Mouse (Mus musculus): ENCODE results near the gene Cox17. TPM values are rescaled to one million over a fixed set of nuclear protein-coding genes. Genes with fewer than 3 reads are reported as not detected.

Gene Cox17
- polyA plus RNA-seq, 1 experiment from 2014 or later, result 140 TPM

- Histone ChIP-seq H3K4me3 (no peak overlapping the region), H3K27ac (replicated peaks) (no peak overlapping the region), H3K4me1 (0 out of 2 replicates have a peak, but pooled peaks cover 3% of the 10 kb centered on the region), H3K27me3 (ENCODE audit: low read depth, poor library complexity, severe bottlenecking) (no peaks in the 10 kb centered on the region), H3K9me3 (replicated peaks) (no peaks in the 10 kb centered on the region), H3K36me3 (no peaks in the 10 kb centered on the region)
- 83% methylated on average over 10 of the region's 10 CpGs for WGBS
- DNase-seq (ENCODE audit: low spot score), result no peak
These were observed 21.5 kb downstream of the Cox17 start for GRCm38 (mm10) chr16:38368336-38368735.

GRCm38 (mm10) chr16:38369000-38369399 lies 22.2 kb downstream of the Cox17 start:
- Histone ChIP-seq H3K4me3 (no peak overlapping the region), H3K27me3 (ENCODE audit: low read depth, poor library complexity, severe bottlenecking) (no peaks in the 10 kb centered on the region), H3K4me1 (0 out of 2 replicates have a peak, but pooled peaks cover 3% of the 10 kb centered on the region), H3K27ac (replicated peaks) (no peak overlapping the region), H3K9me3 (replicated peaks) (no peaks in the 10 kb centered on the region), H3K36me3 (no peaks in the 10 kb centered on the region)
- no peak for DNase-seq (ENCODE audit: low spot score)
- 87% methylated on average over 7 of the region's 7 CpGs for WGBS

- H3K27ac ChIP-seq (replicated peaks), result no peak overlapping the region
- no peaks in the 10 kb centered on the region for H3K27me3 ChIP-seq (ENCODE audit: low read depth, poor library complexity, severe bottlenecking)
- no peaks in the 10 kb centered on the region for H3K9me3 ChIP-seq (replicated peaks)
- DNase-seq (ENCODE audit: low spot score), result no peak
- H3K4me1 ChIP-seq, result 0 out of 2 replicates have a peak, but pooled peaks cover 3% of the 10 kb centered on the region
- WGBS, result 89% methylated on average over 8 of the region's 8 CpGs
- H3K36me3 ChIP-seq, result no peaks in the 10 kb centered on the region
- H3K4me3 ChIP-seq, result no peak overlapping the region
These were observed 22.6 kb downstream of the Cox17 start for GRCm38 (mm10) chr16:38369431-38369830.

DNA sequence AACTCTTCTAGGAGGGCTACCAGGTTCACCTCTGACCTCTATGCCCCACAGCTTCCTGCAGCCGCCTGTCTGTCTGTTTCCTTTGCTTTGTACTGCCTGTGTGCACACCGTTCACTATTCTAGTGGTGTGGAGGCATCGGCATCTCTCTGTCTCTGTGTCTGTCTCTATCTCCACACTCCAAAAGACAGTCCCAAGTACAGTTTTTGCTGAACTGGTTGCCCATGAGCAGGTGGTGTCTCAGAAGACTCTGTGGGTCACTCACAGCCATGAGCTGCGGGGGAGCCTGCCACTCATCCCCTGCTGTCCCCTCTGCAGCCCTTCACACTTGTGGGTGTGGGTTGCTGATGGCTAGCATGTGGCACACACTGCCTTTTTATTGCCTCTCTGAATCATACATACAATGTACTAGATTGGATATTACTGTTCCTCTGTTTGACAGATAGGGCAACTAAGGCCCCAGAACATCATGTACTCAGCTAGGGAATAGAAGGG lies 23.2 kb downstream of the Cox17 start:
- H3K9me3 ChIP-seq (replicated peaks), result no peaks in the 10 kb centered on the region
- H3K4me1 ChIP-seq, result 0 out of 2 replicates have a peak, but pooled peaks cover 3% of the 10 kb centered on the region
- no peak for DNase-seq (ENCODE audit: low spot score)
- H3K36me3 ChIP-seq, result no peaks in the 10 kb centered on the region
- 76% methylated on average over 4 of the region's 4 CpGs for WGBS
- 0 out of 2 replicates have a peak overlapping the region, but pooled peaks have one; percentile 9 for H3K27ac ChIP-seq (replicated peaks)
- no peaks in the 10 kb centered on the region for H3K27me3 ChIP-seq (ENCODE audit: low read depth, poor library complexity, severe bottlenecking)
- H3K4me3 ChIP-seq, result no peak overlapping the region

DNA sequence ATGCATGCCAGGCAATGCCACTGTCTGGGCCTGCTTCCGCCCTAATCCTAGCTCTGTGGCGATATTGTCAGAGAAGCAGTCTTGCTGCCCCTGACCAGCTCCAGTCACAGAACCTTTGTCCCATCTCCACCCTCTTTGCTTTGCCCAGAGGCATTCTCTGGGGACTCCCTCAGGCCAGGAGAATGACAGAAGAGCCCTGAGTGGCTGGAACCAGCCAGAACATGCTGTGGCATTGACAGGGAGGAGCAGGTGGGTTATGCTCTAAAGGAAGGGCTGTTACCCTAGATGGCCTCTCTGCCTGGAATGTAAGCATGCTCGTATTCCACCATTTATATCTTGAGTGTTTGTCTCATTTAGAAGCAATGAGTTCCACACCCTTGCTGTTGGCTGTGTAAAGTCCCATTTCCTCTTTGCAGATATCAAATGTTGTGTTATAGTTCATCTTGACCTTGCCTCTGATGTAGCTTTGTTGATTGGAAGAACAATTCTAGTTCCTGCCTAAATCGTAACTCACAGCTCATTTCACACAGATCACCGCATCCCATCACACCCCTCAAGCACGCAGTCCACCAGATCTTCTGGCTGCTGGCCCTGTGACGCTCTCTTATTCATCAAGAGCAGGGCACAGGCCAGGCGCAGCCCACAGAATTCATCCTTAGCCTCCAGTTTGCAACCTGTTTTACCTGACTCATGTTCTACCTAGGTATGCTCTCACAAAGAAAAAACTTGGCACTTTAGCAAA lies 24.0 kb downstream of the Cox17 start:
- no peak for DNase-seq (ENCODE audit: low spot score)
- Histone ChIP-seq H3K4me3 (no peak overlapping the region), H3K9me3 (replicated peaks) (no peaks in the 10 kb centered on the region), H3K27me3 (ENCODE audit: low read depth, poor library complexity, severe bottlenecking) (no peaks in the 10 kb centered on the region), H3K36me3 (no peaks in the 10 kb centered on the region), H3K4me1 (0 out of 2 replicates have a peak, but pooled peaks cover 5% of the 10 kb centered on the region), H3K27ac (replicated peaks) (peak overlapping the region; percentile 46; the same call in 1 of the 2 replicates)
- 91% methylated on average over 8 of the region's 8 CpGs for WGBS

- Histone ChIP-seq H3K36me3 (no peaks in the 10 kb centered on the region), H3K27ac (replicated peaks) (no peak overlapping the region), H3K4me1 (peaks cover 14% of the 10 kb centered on the region), H3K4me3 (no peak overlapping the region), H3K9me3 (replicated peaks) (no peaks in the 10 kb centered on the region), H3K27me3 (ENCODE audit: low read depth, poor library complexity, severe bottlenecking) (no peaks in the 10 kb centered on the region)
- WGBS, result 90% methylated on average over 15 of the region's 15 CpGs
- no peak for DNase-seq (ENCODE audit: low spot score)
These were observed 25.0 kb downstream of the Cox17 start for GRCm38 (mm10) chr16:38371705-38372296.

GRCm38 (mm10) chr16:38372876-38373275 lies 26.1 kb downstream of the Cox17 start:
- Histone ChIP-seq H3K27ac (replicated peaks) (no peak overlapping the region), H3K4me1 (peaks cover 18% of the 10 kb centered on the region), H3K9me3 (replicated peaks) (no peaks in the 10 kb centered on the region), H3K27me3 (ENCODE audit: low read depth, poor library complexity, severe bottlenecking) (no peaks in the 10 kb centered on the region), H3K36me3 (no peaks in the 10 kb centered on the region), H3K4me3 (no peak overlapping the region)
- 88% methylated on average over 4 of the region's 4 CpGs for WGBS
- no peak for DNase-seq (ENCODE audit: low spot score)

DNA sequence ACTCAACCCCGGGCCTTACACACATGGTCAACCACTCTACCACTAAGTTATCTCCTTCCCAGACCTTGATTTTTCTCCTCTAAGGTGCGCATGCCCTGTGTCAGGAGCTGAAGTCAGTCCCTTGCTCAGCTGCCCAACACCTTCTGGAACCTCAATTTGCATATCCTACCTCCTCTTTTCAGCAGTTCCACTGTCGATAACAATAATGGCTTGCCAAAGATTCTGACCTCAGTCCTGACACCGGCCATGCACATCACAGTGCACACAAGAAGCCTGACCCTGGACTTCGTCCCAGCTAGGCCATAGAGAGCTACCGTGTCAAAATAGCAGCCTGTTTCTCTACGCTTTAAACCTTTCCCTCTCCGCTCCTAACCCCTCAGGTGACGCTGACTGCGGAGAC lies 26.6 kb downstream of the Cox17 start:
- WGBS, result 86% methylated on average over 10 of the region's 10 CpGs

GRCm38 (mm10) chr16:38373941-38374340 lies 27.1 kb downstream of the Cox17 start:
- Histone ChIP-seq H3K27me3 (ENCODE audit: low read depth, poor library complexity, severe bottlenecking) (no peaks in the 10 kb centered on the region), H3K4me3 (no peak overlapping the region), H3K9me3 (replicated peaks) (no peaks in the 10 kb centered on the region), H3K27ac (replicated peaks) (no peak overlapping the region), H3K4me1 (peaks cover 15% of the 10 kb centered on the region), H3K36me3 (no peaks in the 10 kb centered on the region)
- WGBS, result 85% methylated on average over 16 of the region's 16 CpGs
- no peak for DNase-seq (ENCODE audit: low spot score)

More for the DNA sequence above, 26.6 kb downstream of the Cox17 start:
- no peak for DNase-seq (ENCODE audit: low spot score)
- no peak overlapping the region for H3K4me3 ChIP-seq
- no peak overlapping the region for H3K27ac ChIP-seq (replicated peaks)
- H3K27me3 ChIP-seq (ENCODE audit: low read depth, poor library complexity, severe bottlenecking), result no peaks in the 10 kb centered on the region
- peaks cover 16% of the 10 kb centered on the region for H3K4me1 ChIP-seq
- H3K9me3 ChIP-seq (replicated peaks), result no peaks in the 10 kb centered on the region
- no peaks in the 10 kb centered on the region for H3K36me3 ChIP-seq

DNA sequence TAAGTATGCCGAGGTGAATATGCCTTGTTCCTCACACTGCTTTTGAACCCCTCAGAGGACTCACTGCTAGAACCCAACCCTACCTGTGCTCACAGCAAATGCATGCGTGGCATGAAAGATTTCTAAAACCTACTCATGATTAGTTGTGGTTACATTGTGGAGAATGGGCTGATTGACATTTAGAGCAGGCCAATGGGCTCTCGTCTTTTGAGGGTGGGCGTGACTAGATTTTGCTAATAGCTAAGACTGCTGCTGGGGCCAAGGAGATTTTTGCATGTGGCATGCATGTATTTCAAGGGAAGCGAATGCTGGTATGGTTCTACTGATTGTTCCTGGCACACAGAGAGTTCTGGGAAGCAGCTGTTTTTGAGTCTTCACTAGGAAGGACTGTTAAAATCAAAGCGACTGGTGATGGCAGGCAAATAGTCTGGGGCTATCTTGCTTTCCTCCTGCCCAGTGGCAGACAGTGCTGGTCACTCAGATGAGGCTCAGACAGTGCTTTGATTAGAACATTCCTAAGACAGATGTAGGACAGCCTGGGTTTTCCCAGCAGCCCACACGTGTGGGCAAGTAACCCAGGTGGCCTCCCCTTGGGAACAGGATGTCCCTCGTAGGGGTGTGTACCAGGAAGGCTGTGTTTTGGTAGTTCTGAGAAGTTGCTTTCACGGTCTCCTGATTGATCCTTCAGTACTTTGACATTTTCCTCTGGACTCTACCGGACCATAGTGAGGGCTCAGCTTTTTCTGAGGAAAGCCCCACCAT lies 27.8 kb downstream of the Cox17 start:
- Histone ChIP-seq H3K9me3 (replicated peaks) (no peaks in the 10 kb centered on the region), H3K36me3 (no peaks in the 10 kb centered on the region), H3K4me1 (peaks cover 15% of the 10 kb centered on the region), H3K27ac (replicated peaks) (no peak overlapping the region), H3K27me3 (ENCODE audit: low read depth, poor library complexity, severe bottlenecking) (no peaks in the 10 kb centered on the region), H3K4me3 (no peak overlapping the region)
- no peak for DNase-seq (ENCODE audit: low spot score)
- WGBS, result 86% methylated on average over 10 of the region's 10 CpGs

GRCm38 (mm10) chr16:38375182-38375581 lies 28.4 kb downstream of the Cox17 start:
- DNase-seq (ENCODE audit: low spot score), result no peak
- no peak overlapping the region for H3K4me3 ChIP-seq
- 84% methylated on average over 7 of the region's 7 CpGs for WGBS
- H3K27ac ChIP-seq (replicated peaks), result no peak overlapping the region
- H3K36me3 ChIP-seq, result no peaks in the 10 kb centered on the region
- H3K9me3 ChIP-seq (replicated peaks), result no peaks in the 10 kb centered on the region
- H3K27me3 ChIP-seq (ENCODE audit: low read depth, poor library complexity, severe bottlenecking), result no peaks in the 10 kb centered on the region
- peaks cover 15% of the 10 kb centered on the region for H3K4me1 ChIP-seq

DNA sequence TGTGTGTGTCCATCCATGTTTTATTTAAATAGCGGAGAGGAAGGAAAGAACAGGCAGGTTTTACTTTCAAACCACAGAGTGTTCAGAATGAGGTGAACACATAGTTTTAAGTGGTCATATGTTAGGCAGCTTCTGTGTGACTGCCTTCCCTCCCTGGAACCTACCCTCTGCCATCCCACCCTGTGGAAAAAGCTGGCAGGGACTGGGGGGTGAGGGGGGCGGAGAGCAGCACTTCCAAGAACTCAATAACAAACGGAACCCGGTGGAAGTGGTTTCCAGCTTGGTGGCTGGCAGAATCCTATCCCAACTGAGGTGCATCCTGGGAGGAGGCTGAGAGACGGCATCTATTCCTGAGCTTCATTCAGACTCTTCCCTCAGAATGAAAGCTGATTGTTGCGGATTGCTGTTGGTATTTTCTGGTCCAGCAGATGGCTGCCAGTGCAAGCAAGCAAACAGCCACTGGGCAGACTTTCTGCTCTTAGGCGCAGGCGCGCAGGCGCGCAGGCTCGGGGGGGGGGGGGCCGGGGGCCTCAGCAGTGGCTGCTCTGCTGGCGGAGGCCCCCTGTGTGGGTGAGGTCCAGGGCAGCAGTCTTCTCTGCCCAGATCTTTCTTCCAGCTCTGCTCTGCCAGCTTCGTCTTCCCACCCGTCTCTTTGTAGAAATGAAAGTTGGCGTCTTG lies 29.5 kb downstream of the Cox17 start:
- Histone ChIP-seq H3K9me3 (replicated peaks) (no peaks in the 10 kb centered on the region), H3K36me3 (no peaks in the 10 kb centered on the region), H3K27me3 (ENCODE audit: low read depth, poor library complexity, severe bottlenecking) (no peaks in the 10 kb centered on the region), H3K27ac (replicated peaks) (peak overlapping the region; percentile 82), H3K4me3 (peak overlapping the region; percentile 44), H3K4me1 (peaks cover 15% of the 10 kb centered on the region)
- WGBS, result 33% methylated on average over 17 of the region's 17 CpGs
- DNase-seq (ENCODE audit: low spot score), result peak; percentile 65
